Mouse (Mus musculus): ENCODE data around the gene Nhs. TPM values are rescaled to one million over a fixed set of nuclear protein-coding genes. Genes with fewer than 3 reads are reported as not detected.

Gene Nhs
- total RNA-seq, 2 experiments from 2014 or later = not detected

GRCm38 (mm10) chrX:161961176-161961575 lies 198.4 kb downstream of the Nhs start:
- ATAC-seq (replicated peaks; ENCODE audit: poor library complexity, severe bottlenecking) = no peak

GRCm38 (mm10) chrX:161952356-161952755 lies 207.2 kb downstream of the Nhs start:
- no peak for ATAC-seq (replicated peaks; ENCODE audit: poor library complexity, severe bottlenecking)

- no peak for ATAC-seq (replicated peaks; ENCODE audit: poor library complexity, severe bottlenecking)
Measured at GRCm38 (mm10) chrX:161943098-161943680, 216.3 kb downstream of the Nhs start.

GRCm38 (mm10) chrX:161940696-161941095 lies 218.8 kb downstream of the Nhs start:
- ATAC-seq (replicated peaks; ENCODE audit: poor library complexity, severe bottlenecking) = no peak

- ATAC-seq (replicated peaks; ENCODE audit: poor library complexity, severe bottlenecking) = no peak
Measured at GRCm38 (mm10) chrX:161926683-161927053, 232.9 kb downstream of the Nhs start.

- ATAC-seq (replicated peaks; ENCODE audit: poor library complexity, severe bottlenecking) = peak; percentile 95
Measured at GRCm38 (mm10) chrX:161925973-161926682, 233.4 kb downstream of the Nhs start.

GRCm38 (mm10) chrX:161922655-161923054 lies 236.9 kb downstream of the Nhs start:
- ATAC-seq (replicated peaks; ENCODE audit: poor library complexity, severe bottlenecking) = no peak

GRCm38 (mm10) chrX:161921581-161921980 lies 237.9 kb downstream of the Nhs start:
- no peak for ATAC-seq (replicated peaks; ENCODE audit: poor library complexity, severe bottlenecking)

- ATAC-seq (replicated peaks; ENCODE audit: poor library complexity, severe bottlenecking) = no peak
Measured at GRCm38 (mm10) chrX:161909963-161910362, 249.6 kb downstream of the Nhs start.

GRCm38 (mm10) chrX:161908652-161909403 lies 250.7 kb downstream of the Nhs start:
- ATAC-seq (replicated peaks; ENCODE audit: poor library complexity, severe bottlenecking) = peak; percentile 50

GRCm38 (mm10) chrX:161907595-161908592 lies 251.6 kb downstream of the Nhs start:
- ATAC-seq (replicated peaks; ENCODE audit: poor library complexity, severe bottlenecking) = peak; percentile 58

GRCm38 (mm10) chrX:161894442-161894841 lies 265.1 kb downstream of the Nhs start:
- 0 out of 2 replicates have a peak, but pooled peaks have one; percentile 22 for ATAC-seq (replicated peaks; ENCODE audit: poor library complexity, severe bottlenecking)

- no peak for ATAC-seq (replicated peaks; ENCODE audit: poor library complexity, severe bottlenecking)
Measured at GRCm38 (mm10) chrX:161883661-161884060, 275.9 kb downstream of the Nhs start.

GRCm38 (mm10) chrX:161877123-161877522 lies 282.4 kb downstream of the Nhs start:
- ATAC-seq (replicated peaks; ENCODE audit: poor library complexity, severe bottlenecking) = no peak

GRCm38 (mm10) chrX:161873511-161873910 lies 286.0 kb downstream of the Nhs start:
- no peak; the same call in 1 of the 2 replicates for ATAC-seq (replicated peaks; ENCODE audit: poor library complexity, severe bottlenecking)

GRCm38 (mm10) chrX:161871306-161871705 lies 288.2 kb downstream of the Nhs start:
- no peak for ATAC-seq (replicated peaks; ENCODE audit: poor library complexity, severe bottlenecking)

- ATAC-seq (replicated peaks; ENCODE audit: poor library complexity, severe bottlenecking) = no peak
Measured at GRCm38 (mm10) chrX:161855630-161856029, 303.9 kb downstream of the Nhs start.

GRCm38 (mm10) chrX:161853626-161854312 lies 305.8 kb downstream of the Nhs start:
- no peak for ATAC-seq (replicated peaks; ENCODE audit: poor library complexity, severe bottlenecking)

- 0 out of 2 replicates have a peak, but pooled peaks have one; percentile 48 for ATAC-seq (replicated peaks; ENCODE audit: poor library complexity, severe bottlenecking)
Measured at GRCm38 (mm10) chrX:161826186-161826585, 333.3 kb downstream of the Nhs start.
